Mouse (Mus musculus): ENCODE data around the gene Ppm1g.

Ppm1g gene

DNA sequence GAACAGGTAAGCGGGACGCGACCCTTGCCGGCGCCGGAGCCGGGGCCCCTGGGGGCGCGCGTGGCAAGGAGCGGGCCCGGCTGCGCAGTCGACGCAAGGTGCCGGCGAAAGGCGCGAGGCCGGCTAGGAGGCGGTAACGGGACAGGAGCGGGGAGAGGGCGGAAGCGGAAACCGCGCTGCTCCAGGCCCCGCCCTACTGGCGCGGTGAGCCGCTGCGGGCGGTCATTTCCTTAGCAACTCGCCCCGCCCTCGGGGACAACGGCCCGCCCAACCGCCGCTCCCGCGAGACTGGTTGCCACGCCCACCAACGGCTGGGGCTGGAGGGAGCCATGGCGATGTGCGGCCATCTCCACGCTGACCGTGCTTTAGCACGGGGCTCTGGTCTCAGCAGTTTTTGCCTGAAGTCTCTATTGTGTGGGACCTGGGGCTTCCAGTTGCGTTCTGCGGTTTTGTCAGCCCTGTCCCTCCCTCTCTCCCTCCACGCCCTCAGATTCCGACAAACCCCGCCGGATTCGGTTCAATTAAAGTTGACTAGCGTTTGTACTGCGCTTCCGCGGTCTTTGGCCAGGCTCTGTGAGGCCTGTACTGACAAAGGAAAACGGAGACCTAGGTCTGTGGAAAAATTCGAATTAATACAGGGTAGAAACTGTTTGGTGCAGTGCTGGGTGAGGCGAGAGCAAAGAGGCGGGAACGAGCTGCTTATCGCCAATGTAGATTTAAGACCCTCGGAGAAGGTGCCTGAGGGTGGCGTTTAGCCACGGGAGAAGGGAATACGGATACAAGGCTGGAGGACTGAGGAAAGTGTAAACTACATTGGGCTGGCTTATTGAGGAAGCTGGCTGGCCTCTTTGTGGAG is at the start of gene Ppm1g:
Gene Ppm1g (minus strand): TSS at position 240 of the 856 bp plus-strand sequence.
- DNase-seq (ENCODE audit: low spot score in 2 of 2), result peak; percentile 93

GRCm38 (mm10) chr5:31267686-31268085 is 47.2 kb upstream of the Ppm1g start:
- DNase-seq (ENCODE audit: low spot score in 2 of 2), result no peak

DNA sequence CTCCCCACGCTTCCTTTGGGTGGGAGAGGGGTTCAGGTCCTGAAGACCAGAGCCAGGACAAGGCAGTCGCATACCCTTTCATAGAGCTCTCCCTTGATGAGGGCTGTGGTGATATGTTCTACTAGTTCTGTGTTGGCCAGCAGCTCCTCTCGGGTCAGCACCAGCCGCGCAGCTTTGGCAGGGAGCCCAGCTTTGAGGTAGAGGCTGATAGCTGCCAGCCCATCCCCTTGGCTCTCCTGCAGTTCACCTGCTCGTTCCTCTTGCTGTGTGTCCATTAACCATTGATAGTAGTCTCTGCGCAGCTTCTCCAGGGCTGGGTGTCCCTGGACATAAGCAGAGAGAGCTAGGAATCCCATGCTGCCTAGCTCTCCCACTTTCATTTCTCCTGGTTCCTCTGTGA is 45.6 kb upstream of the Ppm1g start:
- DNase-seq (ENCODE audit: low spot score in 2 of 2), result no peak

DNA sequence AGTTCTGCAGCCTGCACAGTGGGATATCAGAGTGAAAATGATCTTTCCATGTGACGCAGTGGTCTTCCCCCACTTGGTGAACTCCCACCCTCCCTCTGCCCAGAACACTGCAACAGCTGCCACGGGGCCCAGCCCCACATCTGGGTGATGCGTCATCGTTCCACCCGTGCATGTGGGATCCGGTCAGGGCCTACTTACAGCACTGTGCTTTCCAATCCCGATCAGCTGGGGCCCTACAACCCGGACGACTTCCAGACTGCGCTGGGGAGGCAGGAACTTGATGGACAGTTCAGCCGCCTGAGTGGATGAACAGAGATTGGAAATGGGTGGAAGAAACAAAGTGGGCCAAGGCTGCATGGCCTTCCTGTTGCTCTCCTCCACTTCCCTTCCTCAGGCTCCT is 37.1 kb upstream of the Ppm1g start:
- no peak for DNase-seq (ENCODE audit: low spot score in 2 of 2)

- DNase-seq (ENCODE audit: low spot score in 2 of 2), result no peak
Measured at GRCm38 (mm10) chr5:31255971-31256370, 35.5 kb upstream of the Ppm1g start.

- no peak for DNase-seq (ENCODE audit: low spot score in 2 of 2)
Measured at GRCm38 (mm10) chr5:31255381-31255780, 34.9 kb upstream of the Ppm1g start.

DNA sequence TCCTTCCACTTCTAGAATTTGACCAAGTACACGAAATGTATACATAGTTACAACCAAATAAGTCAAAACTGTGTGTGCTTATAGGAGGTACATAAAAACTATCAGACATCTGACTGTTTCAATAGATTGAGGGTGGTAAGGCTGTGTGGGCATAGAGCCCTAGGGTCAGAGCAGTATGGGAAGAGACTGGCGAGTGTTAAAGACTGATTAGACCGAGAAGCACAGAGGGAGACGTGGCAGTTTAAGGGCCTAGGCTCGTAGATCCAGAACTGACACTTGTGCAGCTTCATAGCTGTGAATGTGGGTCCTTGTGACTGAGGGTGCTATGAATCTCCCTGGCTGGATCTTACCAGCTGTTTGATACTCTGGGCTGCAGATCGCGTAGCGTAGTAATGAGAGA is 34.4 kb upstream of the Ppm1g start:
- DNase-seq (ENCODE audit: low spot score in 2 of 2), result no peak

GRCm38 (mm10) chr5:31254452-31254851 is 34.0 kb upstream of the Ppm1g start:
- no peak for DNase-seq (ENCODE audit: low spot score in 2 of 2)

DNA sequence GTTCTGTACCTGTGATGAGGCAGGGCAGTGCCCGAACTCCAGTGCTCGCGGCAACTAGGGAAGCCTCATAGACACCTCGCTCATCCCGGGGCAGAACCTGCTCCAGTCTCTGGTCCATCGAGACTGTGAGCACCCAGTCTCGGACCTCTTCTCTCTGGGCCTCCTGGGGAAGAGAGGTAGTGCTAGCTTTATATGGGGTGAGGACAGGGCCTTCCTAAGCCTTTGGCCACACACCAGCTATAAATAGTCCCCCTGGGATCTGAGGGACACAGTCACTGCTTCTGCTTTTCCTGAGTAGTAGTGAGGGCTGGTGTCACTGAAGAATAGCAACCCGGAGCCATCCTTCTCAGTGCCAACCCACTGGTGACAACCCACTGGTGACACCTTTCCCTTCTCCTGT is 33.3 kb upstream of the Ppm1g start:
- no peak for DNase-seq (ENCODE audit: low spot score in 2 of 2)

DNA sequence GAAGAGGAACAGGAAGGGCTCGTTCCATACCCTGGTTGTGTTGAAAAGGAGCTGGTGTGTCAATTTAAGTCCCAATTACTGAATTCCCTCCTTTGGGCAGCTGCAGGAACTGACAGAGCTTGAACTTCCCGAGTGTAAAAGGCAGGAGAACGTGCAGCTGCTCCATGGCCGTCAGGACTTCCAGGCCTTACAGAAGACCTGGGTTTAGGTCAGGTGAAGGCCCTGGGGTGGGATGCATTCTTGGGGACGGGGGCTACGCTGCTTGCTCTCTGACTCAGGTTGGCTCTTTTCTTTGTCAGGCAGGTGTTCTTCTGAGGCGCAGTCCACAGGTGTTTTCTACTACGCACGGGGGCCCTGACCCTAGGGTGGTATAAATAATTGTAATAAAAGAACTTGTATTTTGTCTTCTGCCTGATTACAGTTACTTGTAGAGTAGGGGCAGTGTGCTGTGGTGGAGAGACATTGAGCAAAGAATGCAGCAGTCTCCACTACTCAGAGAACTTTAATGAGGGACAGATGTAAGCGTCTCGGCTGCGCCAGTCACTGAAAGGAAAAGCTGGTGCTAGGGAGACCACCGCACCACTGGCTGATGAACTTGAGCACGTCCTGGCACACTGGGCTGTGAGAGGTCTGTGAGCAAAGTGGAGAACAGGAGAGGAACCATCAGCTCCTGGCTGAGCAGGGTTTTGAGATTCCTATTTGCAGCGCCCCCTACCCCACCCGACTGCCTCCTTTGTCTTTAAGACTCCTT is 32.5 kb upstream of the Ppm1g start:
- DNase-seq (ENCODE audit: low spot score in 2 of 2), result no peak

GRCm38 (mm10) chr5:31252151-31252550 is 31.7 kb upstream of the Ppm1g start:
- DNase-seq (ENCODE audit: low spot score in 2 of 2), result no peak

DNA sequence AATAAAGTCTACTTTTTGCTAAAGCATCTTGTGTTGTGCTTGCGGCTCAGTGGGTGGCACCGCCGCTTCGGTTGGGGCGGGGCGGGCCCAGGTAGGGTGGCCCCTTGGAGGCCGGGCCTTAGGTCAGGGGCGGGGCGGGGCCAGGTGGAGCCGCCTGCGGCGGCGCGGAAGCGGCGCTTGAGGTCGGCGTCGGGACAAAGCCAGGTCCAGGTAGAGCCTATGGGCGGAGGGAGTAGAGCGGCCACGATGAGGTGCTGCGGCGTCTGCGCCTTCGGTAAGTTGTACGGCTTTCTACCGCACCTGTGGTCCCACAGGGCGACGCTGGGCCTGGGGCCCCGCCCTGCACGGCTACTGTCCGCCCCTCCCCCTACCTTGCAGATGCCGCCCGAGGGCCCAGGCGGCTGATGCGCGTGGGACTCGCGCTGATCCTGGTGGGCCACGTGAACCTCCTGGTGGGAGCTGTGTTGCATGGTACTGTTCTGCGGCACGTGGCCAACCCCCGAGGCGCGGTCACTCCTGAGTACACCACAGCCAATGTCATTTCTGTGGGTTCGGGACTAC is 31.1 kb upstream of the Ppm1g start, which contains the start of gene Krtcap3:
Gene Krtcap3 (plus strand): TSS at position 151 of the 561 bp plus-strand sequence.
- no peak for DNase-seq (ENCODE audit: low spot score in 2 of 2)

- no peak for DNase-seq (ENCODE audit: low spot score in 2 of 2)
Measured at GRCm38 (mm10) chr5:31250716-31251115, 30.2 kb upstream of the Ppm1g start.

- no peak for DNase-seq (ENCODE audit: low spot score in 2 of 2)
Measured at GRCm38 (mm10) chr5:31242191-31242590, 21.7 kb upstream of the Ppm1g start.

GRCm38 (mm10) chr5:31241522-31242034 is 21.1 kb upstream of the Ppm1g start:
- no peak for DNase-seq (ENCODE audit: low spot score in 2 of 2)

DNA sequence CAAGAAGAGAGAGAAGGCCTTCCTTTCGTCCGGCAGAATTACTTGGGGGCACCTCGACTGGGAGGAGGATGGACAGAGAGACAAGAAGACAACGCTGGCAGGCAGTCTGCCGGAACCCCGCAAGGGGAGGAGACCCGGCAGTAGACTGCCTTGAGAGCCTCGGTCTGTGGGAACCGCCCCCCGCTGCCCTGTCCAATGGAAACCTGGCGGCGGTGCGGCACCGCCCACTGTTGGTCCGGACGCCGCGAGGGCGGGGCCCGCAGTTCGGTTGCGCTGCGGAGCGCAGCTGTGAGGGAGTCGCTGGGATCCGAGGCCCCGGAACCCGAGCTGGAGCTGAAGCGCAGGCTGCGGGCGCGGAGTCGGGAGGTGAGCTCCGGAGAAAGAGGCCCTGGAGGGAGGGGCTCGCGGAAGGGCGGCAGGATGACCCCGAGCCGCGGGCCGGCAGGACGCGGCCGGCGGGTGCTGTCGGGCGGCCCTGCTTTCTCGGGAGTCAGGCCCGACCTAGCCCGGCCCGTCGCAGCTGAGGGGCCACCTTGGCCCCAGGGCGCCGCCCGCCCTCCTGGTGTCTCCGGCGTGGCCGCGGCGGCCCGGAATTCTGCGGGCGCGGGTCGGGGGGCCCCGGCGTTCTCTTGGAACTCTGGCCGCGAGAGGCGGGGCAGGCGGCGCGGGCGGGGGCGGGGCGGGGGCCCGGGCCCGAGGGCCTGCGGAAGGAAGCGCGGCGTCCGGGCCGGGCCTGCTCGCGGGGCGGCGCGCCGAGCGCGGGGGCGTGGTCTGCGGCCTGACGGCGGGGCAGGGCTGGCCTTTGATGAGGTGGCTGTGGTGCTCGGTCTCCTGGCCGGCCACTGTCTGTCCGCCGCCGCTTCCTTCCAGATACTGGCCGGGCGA is 20.4 kb upstream of the Ppm1g start, which contains the start of the genes Nrbp1 and Gm9970:
Gene Nrbp1 (plus strand): TSS at position 228 of the 885 bp plus-strand sequence.
Gene Gm9970 (minus strand): TSS at position 596 of the 885 bp plus-strand sequence.
- DNase-seq (ENCODE audit: low spot score in 2 of 2), result peak; percentile 94 to 96

DNA sequence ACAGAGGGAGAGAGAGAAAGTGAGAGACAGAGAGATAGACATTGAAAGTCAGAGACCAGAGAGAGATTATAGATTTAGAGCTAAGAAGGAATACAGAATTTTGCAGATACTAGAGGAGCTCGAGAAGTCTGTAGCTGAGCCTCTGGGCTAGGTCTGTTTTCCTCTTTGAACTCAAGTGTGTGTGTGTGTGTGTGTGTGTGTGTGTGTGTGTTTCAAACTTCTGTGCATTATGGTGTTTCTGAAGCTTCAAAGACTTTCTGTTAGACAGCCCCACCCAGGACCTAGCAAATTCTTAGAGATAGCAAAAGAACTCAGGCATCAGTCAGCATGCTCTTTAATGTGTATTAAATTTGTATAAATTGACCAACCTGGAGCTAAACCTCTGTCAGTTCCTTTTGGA is 6.2 kb upstream of the Ppm1g start:
- no peak for DNase-seq (ENCODE audit: low spot score in 2 of 2)

DNA sequence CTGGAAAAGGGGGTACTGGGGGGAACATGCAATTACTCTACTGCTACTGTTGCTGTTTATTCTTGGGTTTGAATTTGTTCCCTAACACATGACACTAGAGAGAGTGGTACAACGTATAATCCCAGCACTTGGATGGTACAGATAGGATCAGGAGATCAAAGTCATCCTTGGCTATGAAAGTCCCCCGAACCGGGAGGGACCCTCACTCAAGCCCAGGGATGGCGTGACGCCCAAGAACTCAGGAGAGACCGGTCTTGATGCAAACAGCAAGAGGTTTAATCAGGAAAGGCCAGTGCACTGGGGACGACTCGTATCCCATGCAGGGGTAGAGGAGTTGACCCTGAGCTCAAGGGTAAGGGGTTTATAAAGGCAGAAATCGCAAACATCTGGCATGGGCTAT is 2.2 kb upstream of the Ppm1g start:
- no peak for DNase-seq (ENCODE audit: low spot score in 2 of 2)

- no peak for DNase-seq (ENCODE audit: low spot score in 2 of 2)
Measured at GRCm38 (mm10) chr5:31221304-31221945, 938 bp upstream of the Ppm1g start.

DNA sequence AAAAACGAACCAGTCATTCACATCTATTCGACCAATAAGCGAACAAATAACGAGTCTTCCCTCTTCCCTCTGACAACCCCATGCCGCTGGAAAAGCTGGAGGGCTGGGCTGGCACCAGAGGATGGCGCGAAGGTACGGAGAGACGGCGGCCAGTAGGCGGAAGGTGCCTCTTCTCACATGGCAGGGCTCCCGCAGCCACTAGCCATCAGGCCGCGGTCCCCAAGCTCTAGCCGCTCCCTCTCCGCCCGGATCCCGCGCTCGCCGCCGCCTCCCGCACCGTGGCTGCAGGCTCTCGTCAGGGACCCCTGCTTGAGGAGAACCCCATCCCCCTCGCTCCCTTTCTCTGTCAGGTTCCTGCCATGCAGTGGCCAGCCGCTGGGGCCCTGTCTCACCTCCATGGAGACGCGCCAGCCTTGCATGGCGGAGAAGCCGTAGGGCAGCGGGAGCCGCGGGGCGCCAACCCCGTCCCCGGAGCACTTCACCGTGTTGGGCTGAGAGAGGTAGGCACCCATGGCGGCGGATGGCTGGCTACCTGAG is 508 bp downstream of the Ppm1g start:
- peak in 1 of 2 experiments; percentile 39 for DNase-seq (ENCODE audit: low spot score in 2 of 2)

Data from right cerebral cortex, postnatal 36 days (tissue).